ENCODE assay signal across 28 mouse cellular contexts in genomic region chr7:82502511-82502910, GRCm38 (mm10).
DNase-seq lines count a peak whose midpoint lies in the region; ATAC-seq and TF ChIP-seq lines count a peak whose summit lies in the region.
"Had no signal": no experiment of that assay in that cellular context is flagged by ENCODE, and none has a peak within 500 bp of the region (broad histone marks: within the 10 kb centered on the region; RNA-seq: fewer than 3 reads in every experiment).

No protein-coding gene starts in this region.

- no peak overlapping the region for H3K4me2 ChIP-seq in heart, embryonic 11.5 days
- no peak overlapping the region for H3K4me2 ChIP-seq in lung, embryonic 16.5 days (ENCODE audit: low read depth, low read length)
- H3K4me2 ChIP-seq: forebrain, embryonic 15.5 days; heart, embryonic 13.5 days; limb, embryonic 13.5 days; liver, embryonic 11.5 days; midbrain, embryonic 15.5 days; neural tube, embryonic 15.5 days had no signal

- TF ChIP-seq CTCF in kidney, adult 2 months (conservative IDR thresholded peaks at IDR 0.05; ENCODE audit: insufficient read depth, insufficient read length, low read depth, low read length), result no peak

- 64% methylated on average over 5 of the region's 5 CpGs for WGBS in heart, embryonic 11.5 days (ENCODE audit: insufficient replicate concordance)
- 30% methylated on average over 5 of the region's 5 CpGs for WGBS in lung, embryonic 16.5 days
- 83% methylated on average over 5 of the region's 5 CpGs for WGBS in midbrain, embryonic 10.5 days
- 63% methylated on average over 5 of the region's 5 CpGs for WGBS in kidney, adult 2 months

- no peaks in the 10 kb centered on the region for H3K4me1 ChIP-seq in heart, embryonic 11.5 days (ENCODE audit: control insufficient read depth, insufficient read depth, low read length)
- H3K4me1 ChIP-seq in lung, embryonic 16.5 days (replicated peaks; ENCODE audit: control insufficient read depth, insufficient read depth, low read length), result peaks cover 3% of the 10 kb centered on the region; the same call in 1 of the 2 replicates
- H3K4me1 ChIP-seq in midbrain, embryonic 10.5 days, result peaks cover 3% of the 10 kb centered on the region; the same call in 1 of the 2 replicates
- H3K4me1 ChIP-seq in kidney, adult 2 months (ENCODE audit: control insufficient read depth, insufficient read depth, low read length), result no peaks in the 10 kb centered on the region
- H3K4me1 ChIP-seq: forebrain, embryonic 10.5 days; forebrain, embryonic 15.5 days; heart, embryonic 13.5 days; limb, embryonic 13.5 days; midbrain, embryonic 15.5 days; neural tube, embryonic 15.5 days had no signal

- H3K9me3 ChIP-seq in heart, embryonic 11.5 days (replicated peaks; ENCODE audit: control insufficient read depth, low read length), result no peaks in the 10 kb centered on the region
- H3K9me3 ChIP-seq in lung, embryonic 16.5 days (ENCODE audit: control insufficient read depth, low read length), result no peaks in the 10 kb centered on the region
- H3K9me3 ChIP-seq in midbrain, embryonic 10.5 days (replicated peaks), result no peaks in the 10 kb centered on the region
- H3K9me3 ChIP-seq: forebrain, embryonic 10.5 days; forebrain, embryonic 15.5 days; heart, embryonic 13.5 days; limb, embryonic 13.5 days; midbrain, embryonic 15.5 days; neural tube, embryonic 15.5 days had no signal

- no peak overlapping the region for H3K27ac ChIP-seq in heart, embryonic 11.5 days (ENCODE audit: low read depth, low read length)
- H3K27ac ChIP-seq in lung, embryonic 16.5 days (ENCODE audit: low read length), result no peak overlapping the region
- H3K27ac ChIP-seq in midbrain, embryonic 10.5 days (replicated peaks), result no peak overlapping the region
- H3K27ac ChIP-seq in kidney, adult 2 months (ENCODE audit: insufficient read depth, low read depth, low read length), result no peak overlapping the region
- H3K27ac ChIP-seq: forebrain, embryonic 10.5 days; forebrain, embryonic 15.5 days; gastrocnemius, adult 2 months; heart, embryonic 13.5 days; layer of hippocampus, adult 2 months; limb, embryonic 13.5 days; midbrain, embryonic 15.5 days; neural tube, embryonic 15.5 days had no signal

- H3K27me3 ChIP-seq in heart, embryonic 11.5 days (ENCODE audit: control insufficient read depth, insufficient read depth, low read length), result no peaks in the 10 kb centered on the region
- no peaks in the 10 kb centered on the region for H3K27me3 ChIP-seq in lung, embryonic 16.5 days (ENCODE audit: control insufficient read depth, insufficient read depth, low read depth, low read length)
- no peaks in the 10 kb centered on the region for H3K27me3 ChIP-seq in midbrain, embryonic 10.5 days (ENCODE audit: low read depth, poor library complexity, severe bottlenecking)
- no peaks in the 10 kb centered on the region for H3K27me3 ChIP-seq in kidney, adult 2 months (replicated peaks; ENCODE audit: control insufficient read depth, insufficient read depth, low read length)
- H3K27me3 ChIP-seq: forebrain, embryonic 15.5 days; heart, embryonic 13.5 days; limb, embryonic 13.5 days; midbrain, embryonic 15.5 days; neural tube, embryonic 15.5 days had no signal

- peak; percentile 87 for DNase-seq in heart, adult 11 months
- no peak for DNase-seq in lung, postnatal 10 days
- DNase-seq in fibroblast of lung, adult 2 months (ENCODE audit: low read depth), result peak; percentile 71
- no peak for DNase-seq in midbrain, embryonic 10.5 days (ENCODE audit: low spot score)
- DNase-seq in kidney, adult 2 months, result no peak
- DNase-seq: adrenal gland, adult 2 months; adrenal gland, postnatal 36 days; cerebellum, adult 2 months; cerebellum, postnatal 25 days; gastrocnemius, adult 2 months; heart, postnatal 14 days; kidney, adult 18-20 months; kidney, postnatal 36 days; retina, postnatal 1 day; right cerebral cortex, postnatal 14 days; thymus, adult 2 months; thymus, postnatal 36 days had no signal

- TF ChIP-seq POLR2A in kidney, adult 2 months (IDR thresholded peaks at IDR 0.05; ENCODE audit: low read depth, low read length), result no peak

- no peak overlapping the region for H3K9ac ChIP-seq in heart, embryonic 11.5 days (ENCODE audit: low read depth, low read length)
- no peak overlapping the region for H3K9ac ChIP-seq in lung, embryonic 16.5 days (ENCODE audit: low read length)
- H3K9ac ChIP-seq: forebrain, embryonic 15.5 days; heart, embryonic 13.5 days; limb, embryonic 13.5 days; midbrain, embryonic 15.5 days; neural tube, embryonic 15.5 days had no signal

- H3K4me3 ChIP-seq in heart, embryonic 11.5 days (ENCODE audit: low read depth, low read length), result no peak overlapping the region
- no peak overlapping the region for H3K4me3 ChIP-seq in lung, embryonic 16.5 days (ENCODE audit: low read length)
- H3K4me3 ChIP-seq in midbrain, embryonic 10.5 days, result no peak overlapping the region
- no peak overlapping the region for H3K4me3 ChIP-seq in kidney, adult 2 months (ENCODE audit: insufficient read depth, low read depth, low read length)
- H3K4me3 ChIP-seq: forebrain, embryonic 10.5 days; forebrain, embryonic 15.5 days; gastrocnemius, adult 2 months; heart, embryonic 13.5 days; layer of hippocampus, adult 2 months; limb, embryonic 13.5 days; midbrain, embryonic 15.5 days; neural tube, embryonic 15.5 days had no signal

- no peaks in the 10 kb centered on the region for H3K36me3 ChIP-seq in heart, embryonic 11.5 days (ENCODE audit: control insufficient read depth, insufficient read depth, low read length)
- H3K36me3 ChIP-seq in lung, embryonic 16.5 days (ENCODE audit: control insufficient read depth, insufficient read depth, low read length), result no peaks in the 10 kb centered on the region
- H3K36me3 ChIP-seq in midbrain, embryonic 10.5 days, result no peaks in the 10 kb centered on the region
- H3K36me3 ChIP-seq in kidney, adult 2 months (ENCODE audit: control insufficient read depth, insufficient read depth, low read length), result no peaks in the 10 kb centered on the region
- H3K36me3 ChIP-seq: forebrain, embryonic 10.5 days; forebrain, embryonic 15.5 days; heart, embryonic 13.5 days; limb, embryonic 13.5 days; midbrain, embryonic 15.5 days; neural tube, embryonic 15.5 days had no signal

- ATAC-seq in heart, embryonic 11.5 days (replicated peaks; ENCODE audit: insufficient number of reproducible peaks, low FRiP score, low TSS enrichment), result no peak
- ATAC-seq in lung, embryonic 16.5 days (ENCODE audit: low read depth), result peak; percentile 38; the same call in 1 of the 2 replicates
- ATAC-seq: forebrain, embryonic 15.5 days; hindbrain, embryonic 16.5 days; midbrain, embryonic 15.5 days had no signal

Comparison
In these comparisons a context has a peak if more than half of its experiments do, and no peak if none do; other contexts are left out.
1. DNase-seq: peak in heart, adult 11 months (single experiment) and fibroblast of lung, adult 2 months (single experiment); none in lung, postnatal 10 days (single experiment), midbrain, embryonic 10.5 days (single experiment) and kidney, adult 2 months (single experiment).